Mouse (Mus musculus): ENCODE results near the gene Zrsr1.

The Zrsr1 gene

DNA sequence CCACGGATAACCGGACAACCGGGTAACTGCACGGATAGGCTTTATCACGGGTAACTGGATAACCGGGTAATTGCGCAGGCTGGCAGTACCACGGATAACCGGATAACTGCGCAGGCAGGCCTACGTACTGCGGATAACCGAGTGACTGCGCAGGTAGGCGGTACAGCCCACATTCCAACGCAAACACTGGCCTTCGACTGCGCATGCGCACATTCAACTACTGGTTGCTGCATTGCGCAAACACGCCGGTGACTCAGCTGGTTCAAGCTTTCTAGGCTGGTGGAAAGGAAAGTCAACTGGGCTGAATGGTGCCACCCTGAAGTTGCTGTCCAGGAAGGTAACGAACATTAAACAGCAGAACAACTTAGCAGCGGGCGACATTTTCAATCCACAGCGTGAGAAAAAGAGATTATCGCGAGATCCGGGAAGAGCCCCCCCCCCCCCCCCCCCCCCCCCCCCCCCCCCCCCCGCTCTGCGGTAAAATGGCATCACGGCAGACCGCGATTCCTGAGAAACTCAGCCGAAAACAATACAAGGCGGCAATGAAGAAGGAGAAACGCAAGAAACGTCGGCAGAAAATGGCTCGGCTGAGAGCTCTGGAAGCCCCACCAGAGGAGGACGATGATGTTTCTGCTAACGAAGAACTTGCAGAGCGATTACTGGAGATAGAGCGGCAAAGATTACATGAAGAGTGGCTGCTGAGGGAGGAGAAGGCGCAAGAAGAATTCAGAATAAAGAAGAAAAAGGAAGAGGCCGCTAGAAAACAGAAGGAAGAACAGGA lies 1.1 kb downstream of the Zrsr1 start:
- peak; percentile 79 for DNase-seq (ENCODE audit: low spot score)

DNA sequence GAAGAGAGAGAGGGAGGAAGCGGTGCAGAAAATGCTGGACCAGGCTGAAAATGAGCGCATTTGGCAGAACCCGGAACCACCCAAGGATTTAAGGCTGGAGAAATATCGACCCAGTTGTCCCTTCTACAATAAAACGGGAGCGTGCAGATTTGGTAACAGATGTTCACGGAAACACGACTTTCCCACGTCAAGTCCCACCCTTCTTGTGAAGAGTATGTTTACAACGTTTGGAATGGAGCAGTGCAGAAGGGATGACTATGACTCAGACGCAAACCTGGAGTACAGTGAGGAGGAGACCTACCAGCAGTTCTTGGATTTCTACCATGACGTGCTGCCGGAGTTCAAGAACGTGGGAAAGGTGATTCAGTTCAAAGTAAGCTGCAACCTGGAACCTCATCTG lies 1.8 kb downstream of the Zrsr1 start:
- peak; percentile 28 for DNase-seq (ENCODE audit: low spot score)

DNA sequence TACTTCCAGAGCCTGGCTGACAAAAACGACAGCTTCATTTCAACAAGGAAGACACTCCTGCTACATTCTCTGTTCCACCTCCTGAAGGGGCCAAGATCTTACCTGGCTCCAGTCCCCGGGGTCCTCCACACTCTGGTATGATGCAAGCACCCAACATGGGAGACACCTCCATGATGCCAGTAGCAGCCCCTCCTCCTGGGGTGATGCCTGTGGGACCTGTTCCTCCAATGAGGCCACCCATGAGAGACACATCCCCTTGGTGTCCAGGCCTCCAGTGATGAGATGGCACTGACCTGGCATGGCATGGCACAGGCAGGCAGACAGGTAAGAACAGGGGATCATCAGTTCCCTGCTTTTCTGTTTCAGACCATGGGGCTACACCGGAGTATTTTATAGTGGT lies 6.4 kb downstream of the Zrsr1 start:
- DNase-seq (ENCODE audit: low spot score), result no peak

DNA sequence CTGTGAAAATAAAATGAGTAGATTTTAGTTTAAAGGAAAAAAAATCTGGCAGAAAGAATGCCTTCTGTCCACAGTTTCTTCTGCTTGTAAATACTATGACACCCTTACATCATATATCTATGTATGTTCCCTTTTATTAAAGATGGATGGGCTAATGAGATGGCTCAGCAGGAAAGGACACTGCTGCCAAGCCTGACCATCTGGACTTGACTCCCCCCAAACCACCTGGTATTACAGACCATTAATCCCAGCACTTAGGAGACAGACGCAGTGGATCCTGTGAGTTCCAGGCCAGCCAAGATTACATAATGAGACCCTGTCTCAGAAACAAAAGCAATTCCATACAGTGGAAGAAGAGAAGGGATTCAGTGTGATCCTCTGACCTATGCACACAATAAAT lies 6.9 kb downstream of the Zrsr1 start:
- no peak for DNase-seq (ENCODE audit: low spot score)

DNA sequence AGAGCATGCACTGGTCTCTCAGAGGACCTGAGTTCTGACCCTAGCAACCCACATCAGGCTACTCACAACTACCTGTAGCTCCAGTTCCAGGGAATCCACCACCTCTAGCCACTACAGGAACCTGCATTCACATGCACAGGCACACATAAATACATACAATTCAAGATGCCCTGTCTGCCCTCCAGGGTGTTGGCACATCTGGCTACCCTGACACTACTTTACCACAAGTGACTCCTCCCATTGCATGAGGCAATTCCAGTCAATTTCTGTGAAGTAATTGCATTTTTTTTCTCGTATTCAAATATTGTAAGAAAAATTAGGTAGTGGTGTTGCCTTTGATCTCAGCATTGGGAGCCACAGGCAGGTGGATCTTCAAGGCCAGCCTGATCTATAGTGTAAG lies 7.4 kb downstream of the Zrsr1 start:
- no peak for DNase-seq (ENCODE audit: low spot score)

DNA sequence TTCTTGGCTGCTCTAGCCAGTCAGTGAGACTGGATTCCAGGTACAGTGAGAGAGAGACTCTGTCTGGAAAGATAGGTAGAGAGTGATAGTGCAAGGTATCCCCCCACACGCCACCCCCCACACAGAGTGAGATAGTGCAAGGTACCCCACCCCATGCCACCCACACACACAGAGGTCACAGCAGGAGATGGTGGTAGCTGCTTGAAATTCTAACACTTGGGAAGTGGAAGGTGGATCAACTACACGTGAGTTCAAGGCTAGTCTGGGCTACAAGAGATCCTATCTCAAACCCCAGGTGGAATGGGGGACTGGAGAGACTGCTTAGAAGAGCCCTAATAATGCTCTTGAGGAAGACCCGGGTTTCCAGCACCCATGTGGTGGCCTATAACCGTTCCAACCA lies 9.2 kb downstream of the Zrsr1 start:
- no peak for DNase-seq (ENCODE audit: low spot score)

DNA sequence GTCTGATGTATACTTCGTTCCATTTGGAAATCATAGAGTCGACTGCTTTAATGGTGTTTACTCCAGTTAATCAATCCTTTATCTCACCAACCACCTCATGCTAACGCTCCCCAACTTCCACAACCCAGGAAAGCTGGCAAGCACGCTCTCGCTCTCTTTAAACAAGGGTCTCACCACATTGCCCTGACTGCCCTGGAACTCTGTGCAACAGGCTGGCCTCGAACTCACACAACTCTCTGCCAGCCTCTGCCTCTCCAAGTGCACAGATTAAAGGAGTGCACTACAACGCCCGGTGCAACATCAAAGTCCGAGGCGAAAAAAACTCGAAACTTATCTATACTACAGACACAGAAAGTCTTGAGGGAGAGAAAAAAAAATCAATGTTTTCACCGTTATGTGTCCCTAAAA lies 9.7 kb downstream of the Zrsr1 start:
- DNase-seq (ENCODE audit: low spot score), result no peak

DNA sequence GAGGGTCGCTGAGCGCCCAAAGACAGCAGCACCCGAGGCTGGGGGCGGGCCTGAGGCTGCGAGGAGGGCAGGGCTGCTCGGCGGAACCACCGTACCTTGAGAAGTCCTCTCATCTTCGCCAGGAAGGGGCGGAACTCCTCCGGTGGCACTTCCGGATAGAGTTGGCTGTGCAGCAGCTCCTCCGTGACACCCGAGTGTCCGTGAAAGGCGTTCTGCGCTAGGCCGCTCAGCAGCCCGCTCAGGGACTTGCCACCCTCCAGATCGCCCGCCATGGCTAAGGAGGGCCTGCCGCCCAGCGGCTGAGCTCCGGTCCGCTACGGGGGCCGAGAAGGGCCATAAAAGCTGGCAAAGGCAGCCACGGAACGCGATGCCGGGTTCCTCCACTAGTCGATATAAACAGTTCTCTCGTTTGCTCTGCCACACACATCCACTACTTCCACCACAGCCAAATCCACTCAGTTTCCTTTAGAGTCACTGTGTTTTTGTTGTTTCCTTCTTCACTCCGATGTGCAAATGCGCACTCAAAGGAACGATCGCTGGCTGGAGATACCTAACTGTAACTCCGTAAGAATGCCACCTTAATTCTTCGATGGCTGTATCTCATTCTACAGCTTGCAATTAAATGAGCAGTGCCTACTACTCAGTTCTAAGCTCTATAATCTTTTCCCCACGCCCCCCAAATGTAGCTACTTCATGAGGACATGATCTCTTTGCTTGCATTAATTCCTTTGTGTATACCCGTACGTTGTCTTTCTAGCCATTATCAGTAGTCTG lies 10.4 kb downstream of the Zrsr1 start, which contains the start of the genes Gm28048 and Commd1:
Gm28048 (minus strand) TSS at position 107 of the 774 bp plus-strand sequence.
Commd1 (minus strand) TSS at position 399 of the 774 bp plus-strand sequence.
- DNase-seq (ENCODE audit: low spot score), result peak; percentile 92

DNA sequence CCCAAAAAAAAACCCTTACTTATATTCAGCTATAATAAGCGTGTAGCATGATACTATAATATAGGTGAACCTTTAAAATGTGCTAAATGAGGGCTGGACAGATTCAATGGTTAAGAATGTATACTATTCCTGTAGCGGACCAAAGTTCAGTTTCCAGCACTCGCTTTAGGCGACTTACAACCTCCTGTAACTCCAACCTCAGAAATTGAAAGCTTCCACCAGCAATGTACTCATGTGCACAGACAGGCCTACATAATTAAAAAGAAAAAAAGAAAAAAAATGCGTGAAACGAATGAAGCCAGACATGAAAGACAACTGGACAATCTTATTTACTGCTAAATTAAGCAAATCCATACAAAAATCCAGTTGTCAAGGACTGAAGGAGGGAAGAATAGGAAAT lies 11.0 kb downstream of the Zrsr1 start:
- no peak for DNase-seq (ENCODE audit: low spot score)

DNA sequence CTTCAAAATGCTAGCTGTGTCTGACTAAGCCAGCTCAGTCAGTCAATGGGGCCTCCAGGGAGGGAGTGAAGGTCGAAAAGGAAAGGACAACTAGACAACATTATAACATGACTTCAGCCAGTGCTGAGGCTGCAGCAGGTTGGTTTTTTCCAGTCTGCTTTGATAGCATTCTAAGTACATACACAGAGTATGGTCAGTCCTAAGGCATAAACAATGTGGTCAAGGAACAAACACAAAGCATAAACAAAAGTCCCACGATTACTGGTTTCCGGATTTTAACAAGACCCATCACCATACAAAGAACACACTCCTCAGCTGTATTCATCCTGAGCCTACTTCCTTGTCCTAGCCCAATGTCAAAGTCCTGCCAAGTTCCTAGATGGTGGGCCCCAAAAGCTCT lies 13.7 kb downstream of the Zrsr1 start:
- no peak for DNase-seq (ENCODE audit: low spot score)

DNA sequence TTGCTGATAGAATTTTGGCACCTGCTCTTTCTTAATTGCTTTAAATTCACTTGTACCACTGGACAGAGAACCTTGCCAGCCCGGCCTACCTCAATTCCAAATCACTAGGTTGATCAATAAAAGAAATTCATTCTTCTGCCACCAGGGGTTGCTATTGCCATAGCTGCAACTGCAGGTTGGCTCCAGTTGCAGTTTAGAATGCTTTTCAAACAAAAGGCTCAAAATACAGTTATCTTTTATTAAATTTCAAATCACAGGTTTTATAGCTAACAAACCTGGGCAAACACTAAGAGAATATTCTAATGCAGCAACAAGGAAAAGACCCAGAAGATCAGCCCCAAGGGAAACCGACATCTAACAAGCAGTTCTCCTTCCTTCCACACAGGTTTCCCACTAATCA lies 15.6 kb downstream of the Zrsr1 start:
- DNase-seq (ENCODE audit: low spot score), result no peak

DNA sequence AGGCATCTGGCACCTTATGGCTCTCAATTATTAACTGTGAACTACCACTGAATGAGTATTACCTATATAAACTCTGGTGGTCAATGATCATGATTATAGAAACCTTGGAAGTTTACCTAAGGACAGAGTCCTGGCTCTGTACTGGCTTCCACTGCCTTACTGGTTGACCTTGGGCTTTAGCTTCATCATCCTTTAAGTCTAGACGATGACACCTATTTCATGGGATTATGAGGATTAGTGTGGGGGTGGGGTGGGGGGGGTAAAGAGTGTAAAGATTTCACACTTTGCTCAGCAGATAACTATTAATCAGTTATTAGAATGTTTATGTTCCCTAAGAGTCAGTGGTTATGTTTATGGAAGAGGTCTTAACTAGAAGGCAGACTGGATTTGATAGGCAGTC lies 18.0 kb downstream of the Zrsr1 start:
- no peak for DNase-seq (ENCODE audit: low spot score)

DNA sequence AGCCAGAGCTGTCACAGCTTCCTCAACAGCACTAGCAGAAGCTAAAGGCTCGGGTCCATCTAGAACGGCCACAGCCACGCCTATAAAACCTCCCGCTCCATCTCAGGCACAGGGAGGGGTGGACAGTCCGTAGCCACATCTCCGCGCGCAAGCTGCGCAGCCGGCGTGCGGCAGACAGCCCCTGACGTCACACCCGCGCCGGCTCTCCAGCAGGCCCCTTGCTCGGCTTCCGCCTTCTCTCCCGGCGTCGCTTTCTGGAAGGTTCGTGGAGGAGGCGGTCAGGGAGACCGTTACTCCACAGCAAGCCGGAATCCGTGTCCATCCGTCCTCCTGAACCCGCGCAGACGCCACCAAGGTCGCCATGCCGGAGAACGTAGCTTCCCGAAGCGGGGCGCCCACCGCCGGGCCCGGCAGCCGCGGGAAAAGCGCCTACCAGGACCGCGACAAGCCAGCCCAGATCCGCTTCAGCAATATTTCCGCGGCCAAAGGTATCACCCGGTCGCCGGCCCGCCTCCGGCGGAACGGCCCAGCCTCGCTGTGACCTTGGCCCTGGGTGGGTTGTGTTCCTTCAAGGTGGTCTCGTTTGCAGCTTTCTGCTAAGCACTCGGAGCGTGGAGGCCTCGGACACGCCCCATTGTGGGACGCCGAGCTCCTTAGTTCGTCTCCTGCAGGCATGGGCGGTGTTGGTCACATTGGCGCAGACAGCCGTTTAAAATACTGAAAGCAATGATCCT lies 18.8 kb downstream of the Zrsr1 start, which contains the start of gene Cct4:
Cct4 (plus strand) TSS at position 127 of the 734 bp plus-strand sequence.
- peak; percentile 95 for DNase-seq (ENCODE audit: low spot score)

DNA sequence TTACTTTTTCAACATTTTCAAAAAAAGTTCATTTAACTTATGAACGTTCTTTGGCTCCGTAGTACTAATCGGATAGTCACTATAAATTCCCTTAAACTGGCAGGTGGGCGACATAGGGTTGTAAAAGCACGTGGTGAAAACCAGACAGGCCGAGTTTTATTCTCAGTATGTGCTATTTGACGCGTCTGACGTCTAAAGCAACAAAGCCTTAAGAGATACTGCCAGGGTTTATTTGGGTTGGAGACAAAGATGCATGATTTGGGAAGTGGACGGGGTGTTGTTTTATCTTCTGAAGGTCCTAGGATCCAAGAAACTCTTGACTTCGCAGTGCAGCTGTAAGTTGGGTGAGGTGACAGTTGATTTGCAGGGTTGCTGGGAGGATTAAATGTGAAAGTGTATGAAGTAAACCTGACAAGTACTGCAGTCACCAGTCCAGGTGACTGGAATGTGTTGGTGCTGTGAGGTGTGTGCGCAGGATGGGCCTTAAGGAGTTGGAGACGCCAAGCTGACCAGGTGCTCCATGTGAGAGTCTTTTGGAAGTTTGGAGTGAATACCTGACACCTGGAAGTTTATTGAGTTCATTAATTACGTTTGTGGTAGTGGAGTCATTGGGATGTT lies 19.5 kb downstream of the Zrsr1 start:
- DNase-seq (ENCODE audit: low spot score), result no peak

DNA sequence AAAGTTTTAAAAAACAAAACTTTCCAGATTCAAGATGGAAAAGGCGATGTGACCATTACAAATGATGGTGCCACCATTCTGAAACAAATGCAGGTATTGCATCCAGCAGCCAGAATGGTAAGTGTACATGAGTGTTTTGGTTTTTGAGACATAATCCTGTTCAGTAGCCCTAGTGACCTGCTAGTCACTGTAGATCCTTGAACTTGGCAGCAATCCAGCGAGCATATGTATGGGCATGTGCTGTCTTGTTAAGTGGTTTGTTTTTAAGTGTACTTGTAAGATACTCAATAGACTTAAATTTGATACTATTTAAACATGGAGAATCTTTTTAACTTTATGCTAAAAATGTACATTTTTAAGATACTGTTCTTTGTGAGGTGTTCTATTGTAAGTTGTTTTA lies 22.5 kb downstream of the Zrsr1 start:
- DNase-seq (ENCODE audit: low spot score), result no peak

DNA sequence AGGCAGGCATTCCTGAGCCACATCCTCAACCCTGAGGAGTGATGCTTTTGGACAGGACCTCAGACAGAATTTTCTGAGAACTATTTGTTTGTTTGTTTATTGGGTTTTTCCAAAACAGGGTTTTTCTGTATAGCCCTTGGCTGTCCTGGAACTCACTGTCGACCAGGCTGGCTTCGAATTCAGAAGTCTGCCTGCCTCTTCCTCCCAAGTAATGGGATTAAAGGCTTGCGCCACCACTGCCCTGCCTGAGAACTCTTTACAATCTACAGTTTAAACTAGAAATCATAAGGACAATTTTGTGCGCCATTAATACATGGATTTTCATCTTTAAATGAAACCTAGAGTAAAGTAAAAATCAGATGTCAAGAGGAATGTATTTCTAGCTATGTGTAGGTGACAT lies 23.7 kb downstream of the Zrsr1 start:
- DNase-seq (ENCODE audit: low spot score), result no peak

DNA sequence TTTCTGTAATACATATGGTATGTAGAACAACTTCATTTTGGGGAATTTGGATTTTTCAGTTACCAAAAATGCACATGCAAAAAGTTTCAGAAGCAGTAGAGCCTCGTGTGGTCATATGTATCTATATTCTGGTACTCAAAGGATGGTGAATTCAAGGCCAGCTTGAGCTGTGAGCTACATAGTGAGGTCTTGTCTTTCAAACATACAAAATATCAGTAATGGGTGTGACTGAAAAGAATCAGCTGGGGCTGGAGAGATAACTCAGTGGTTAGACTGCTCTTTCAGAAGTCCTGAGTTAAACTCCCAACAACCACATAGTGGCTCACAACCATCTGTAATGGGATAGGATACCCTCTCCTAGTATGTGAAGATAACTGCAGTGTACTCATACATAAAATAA lies 26.5 kb downstream of the Zrsr1 start:
- DNase-seq (ENCODE audit: low spot score), result no peak

DNA sequence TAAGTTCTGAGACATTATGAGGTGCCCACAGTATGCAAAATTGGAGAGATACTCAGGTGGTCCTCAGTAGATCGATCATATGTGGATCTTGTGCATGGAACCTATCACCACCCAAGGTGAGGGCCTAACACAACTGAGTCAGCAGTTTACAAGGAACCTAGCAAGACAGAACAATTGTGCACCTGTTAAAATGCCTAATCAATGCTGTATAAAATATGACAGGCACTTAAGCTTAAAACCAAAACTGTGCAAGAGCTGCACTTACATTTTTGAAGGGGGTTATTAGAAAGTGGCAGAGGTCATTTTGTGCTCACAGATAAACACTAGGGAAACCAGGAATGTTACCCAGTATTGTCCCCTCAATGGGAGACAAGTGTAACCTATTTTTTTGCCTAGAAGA lies 33.5 kb downstream of the Zrsr1 start:
- no peak for DNase-seq (ENCODE audit: low spot score)

DNA sequence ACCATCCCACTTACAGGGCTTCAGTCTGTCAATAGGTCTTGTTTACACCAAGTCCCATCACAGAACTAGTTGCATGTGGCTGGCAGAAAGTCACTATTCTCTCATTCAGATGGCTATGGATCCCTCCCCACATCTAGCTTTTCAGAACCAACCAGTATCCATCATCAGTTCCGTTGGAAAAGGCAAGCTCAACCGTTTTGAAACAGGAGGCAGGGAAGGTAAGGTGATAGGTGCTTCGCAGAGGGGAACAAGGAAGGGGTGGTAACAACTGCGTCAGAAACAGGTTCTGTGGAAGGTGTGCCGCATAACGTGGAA lies 35.3 kb downstream of the Zrsr1 start:
- no peak for DNase-seq (ENCODE audit: low spot score)

DNA sequence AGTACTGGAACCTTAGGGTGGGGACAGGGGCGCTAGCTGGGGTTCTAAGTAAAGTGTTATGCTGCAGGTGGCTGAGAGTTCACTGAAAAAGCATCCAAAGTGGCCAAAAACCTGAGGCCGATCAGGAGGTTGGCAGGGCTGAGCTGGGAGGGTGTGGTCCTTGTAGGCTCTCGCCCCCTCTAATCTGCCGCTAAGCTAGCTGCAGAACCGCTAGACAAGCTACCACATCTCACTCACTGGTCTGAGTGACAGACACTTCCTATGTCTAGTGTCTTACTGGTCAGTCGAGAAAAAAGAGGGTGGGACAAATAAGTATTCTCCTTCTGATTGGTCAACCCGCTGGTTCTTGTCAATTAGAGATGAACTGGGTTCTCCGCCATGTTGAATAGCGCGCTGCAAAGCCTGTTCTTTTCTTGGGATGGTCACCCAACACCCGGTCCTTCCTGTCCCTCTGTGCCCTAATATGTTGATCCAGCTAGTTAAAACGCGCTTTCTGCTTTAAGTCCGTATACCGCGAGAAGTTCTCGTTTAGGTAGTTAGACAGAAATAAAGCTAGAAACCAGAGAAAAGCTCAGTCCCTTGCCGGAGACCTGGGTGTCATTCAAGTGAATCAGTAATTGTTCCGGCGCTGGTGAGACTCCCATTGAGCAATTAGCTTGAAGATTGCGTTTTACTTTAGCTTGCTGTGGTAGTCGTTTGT lies 35.8 kb downstream of the Zrsr1 start, which contains the start of gene Fam161a:
Fam161a (plus strand) TSS at position 51 of the 700 bp plus-strand sequence.
- DNase-seq (ENCODE audit: low spot score), result peak; percentile 88

DNA sequence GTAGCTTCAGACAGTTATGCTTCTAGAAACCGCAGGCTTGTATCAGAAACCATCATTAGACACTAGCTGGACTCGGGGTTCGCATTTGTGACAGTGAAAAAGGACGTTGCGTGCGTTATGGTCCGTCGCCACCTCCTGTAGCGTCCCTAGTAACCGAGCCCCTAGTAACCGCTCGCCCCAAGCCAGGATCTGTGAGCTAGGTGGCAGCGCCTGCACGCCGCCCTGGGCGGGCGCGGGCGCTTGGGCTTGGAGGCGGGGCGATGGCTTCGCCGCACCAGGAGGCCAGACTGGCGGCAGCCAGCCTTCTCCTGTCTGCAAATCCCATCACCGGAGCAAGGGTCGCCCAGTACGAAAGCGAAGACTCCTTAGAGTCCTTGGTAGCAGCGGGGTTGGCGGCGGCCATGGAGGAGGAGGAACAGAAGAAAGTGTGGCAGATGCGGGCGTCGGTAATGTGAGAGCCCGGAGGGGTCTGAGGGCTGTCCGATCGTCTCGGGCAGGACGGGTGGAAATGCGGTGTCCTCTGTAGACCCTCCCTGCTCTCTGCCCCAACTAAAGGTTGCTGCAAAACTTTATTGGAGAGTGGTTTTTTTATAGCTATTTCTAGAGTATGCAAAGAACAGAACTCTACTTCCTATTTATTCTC lies 36.5 kb downstream of the Zrsr1 start:
- DNase-seq (ENCODE audit: low spot score), result peak; percentile 89

Measured in yolk sac, embryonic 10.5 days (tissue).